ENCODE assay signal across 26 mouse cellular contexts in genomic region chr6:145297626-145298025, GRCm38 (mm10). TPM values are rescaled to one million over a fixed set of nuclear protein-coding genes. Genes with fewer than 3 reads are reported as not detected.
DNase-seq lines count a peak whose midpoint lies in the region; ATAC-seq and TF ChIP-seq lines count a peak whose summit lies in the region.
"Had no signal": no experiment of that assay in that cellular context is flagged by ENCODE, and none has a peak within 500 bp of the region (broad histone marks: within the 10 kb centered on the region; RNA-seq: fewer than 3 reads in every experiment).

No protein-coding gene starts in this region.

- TF ChIP-seq EP300 in lung, postnatal 0 days (IDR thresholded peaks at IDR 0.05) = no peak

- H3K4me2 ChIP-seq in limb, embryonic 13.5 days (replicated peaks) = no peak overlapping the region
- no peak overlapping the region for H3K4me2 ChIP-seq in lung, embryonic 16.5 days (ENCODE audit: low read depth, low read length)
- H3K4me2 ChIP-seq in lung, postnatal 0 days (replicated peaks; ENCODE audit: low read depth, low read length) = no peak overlapping the region
- H3K4me2 ChIP-seq: forebrain, embryonic 13.5 days; heart, embryonic 13.5 days; hindbrain, embryonic 14.5 days had no signal

- H3K4me1 ChIP-seq in limb, embryonic 13.5 days = peaks cover 32% of the 10 kb centered on the region
- H3K4me1 ChIP-seq in limb, embryonic 10.5 days = no peaks in the 10 kb centered on the region; the same call in 1 of the 2 replicates
- peaks cover 16% of the 10 kb centered on the region for H3K4me1 ChIP-seq in lung, embryonic 16.5 days (replicated peaks; ENCODE audit: control insufficient read depth, insufficient read depth, low read length)
- H3K4me1 ChIP-seq in lung, postnatal 0 days (ENCODE audit: insufficient read depth, low read depth, low read length) = no peaks in the 10 kb centered on the region; the same call in 1 of the 2 replicates

- 69% methylated on average over 7 of the region's 7 CpGs for whole genome bisulfite sequencing in limb, embryonic 13.5 days
- WGBS in limb, embryonic 10.5 days = 78% methylated on average over 7 of the region's 7 CpGs
- WGBS in lung, embryonic 16.5 days = 52% methylated on average over 7 of the region's 7 CpGs
- WGBS in lung, postnatal 0 days = 64% methylated on average over 7 of the region's 7 CpGs

- no peak overlapping the region for H3K4me3 ChIP-seq in limb, embryonic 13.5 days
- H3K4me3 ChIP-seq in limb, embryonic 10.5 days = no peak overlapping the region
- H3K4me3 ChIP-seq in lung, embryonic 16.5 days (ENCODE audit: low read length) = no peak overlapping the region
- no peak overlapping the region for H3K4me3 ChIP-seq in lung, postnatal 0 days (ENCODE audit: low read depth, low read length)
- H3K4me3 ChIP-seq: forebrain, embryonic 10.5 days; forebrain, embryonic 13.5 days; heart, adult 2 months; heart, embryonic 10.5 days; heart, embryonic 13.5 days had no signal

- no peak overlapping the region for H3K9ac ChIP-seq in limb, embryonic 13.5 days
- H3K9ac ChIP-seq in lung, embryonic 16.5 days (ENCODE audit: low read length) = no peak overlapping the region; the same call in 1 of the 2 replicates
- H3K9ac ChIP-seq in lung, postnatal 0 days (replicated peaks; ENCODE audit: low read depth) = no peak overlapping the region
- H3K9ac ChIP-seq: forebrain, embryonic 13.5 days; heart, embryonic 13.5 days; hindbrain, embryonic 14.5 days had no signal

- no peaks in the 10 kb centered on the region for H3K27me3 ChIP-seq in limb, embryonic 13.5 days
- H3K27me3 ChIP-seq in limb, embryonic 10.5 days (ENCODE audit: low read depth, poor library complexity, severe bottlenecking) = no peaks in the 10 kb centered on the region
- H3K27me3 ChIP-seq in lung, embryonic 16.5 days (ENCODE audit: control insufficient read depth, insufficient read depth, low read depth, low read length) = no peaks in the 10 kb centered on the region
- H3K27me3 ChIP-seq in lung, postnatal 0 days (replicated peaks; ENCODE audit: insufficient read depth, low read length) = no peaks in the 10 kb centered on the region
- H3K27me3 ChIP-seq: forebrain, embryonic 13.5 days had no signal

- no peaks in the 10 kb centered on the region for H3K36me3 ChIP-seq in limb, embryonic 13.5 days
- no peaks in the 10 kb centered on the region for H3K36me3 ChIP-seq in limb, embryonic 10.5 days
- H3K36me3 ChIP-seq in lung, embryonic 16.5 days (ENCODE audit: control insufficient read depth, insufficient read depth, low read length) = no peaks in the 10 kb centered on the region
- no peaks in the 10 kb centered on the region for H3K36me3 ChIP-seq in lung, postnatal 0 days (ENCODE audit: insufficient read depth, low read length)
- H3K36me3 ChIP-seq: forebrain, embryonic 10.5 days; heart, embryonic 10.5 days; heart, embryonic 13.5 days had no signal

- 0 out of 2 replicates have a peak, but pooled peaks have one; percentile 2 for ATAC-seq in limb, embryonic 13.5 days (ENCODE audit: low FRiP score, low read depth)
- ATAC-seq in lung, embryonic 16.5 days (ENCODE audit: low read depth) = peak; percentile 50; the same call in 1 of the 2 replicates
- no peak for ATAC-seq in lung, postnatal 0 days
- ATAC-seq: activated CD4-positive, CD25-positive, alpha-beta regulatory T cell, adult 4 months; forebrain, embryonic 13.5 days; forebrain, embryonic 16.5 days; hindbrain, postnatal 0 days; inflammation-experienced regulatory T-cells, adult 6 months had no signal

- H3K27ac ChIP-seq in limb, embryonic 13.5 days = 0 out of 2 replicates have a peak overlapping the region, but pooled peaks have one; percentile 33
- no peak overlapping the region for H3K27ac ChIP-seq in limb, embryonic 10.5 days
- peak overlapping the region; percentile 15; the same call in 1 of the 2 replicates for H3K27ac ChIP-seq in lung, embryonic 16.5 days (ENCODE audit: low read length)
- no peak overlapping the region for H3K27ac ChIP-seq in lung, postnatal 0 days (ENCODE audit: low read length)
- H3K27ac ChIP-seq: forebrain, embryonic 10.5 days; forebrain, embryonic 13.5 days; heart, adult 2 months; heart, embryonic 10.5 days; heart, embryonic 13.5 days; hindbrain, embryonic 14.5 days; hindbrain, postnatal 0 days had no signal

- H3K9me3 ChIP-seq in limb, embryonic 13.5 days = no peaks in the 10 kb centered on the region
- H3K9me3 ChIP-seq in limb, embryonic 10.5 days (replicated peaks) = no peaks in the 10 kb centered on the region
- H3K9me3 ChIP-seq in lung, embryonic 16.5 days (ENCODE audit: control insufficient read depth, low read length) = no peaks in the 10 kb centered on the region
- no peaks in the 10 kb centered on the region for H3K9me3 ChIP-seq in lung, postnatal 0 days (ENCODE audit: low read length)
- H3K9me3 ChIP-seq: forebrain, embryonic 10.5 days; forebrain, embryonic 13.5 days; heart, embryonic 13.5 days had no signal

- no peak for TF ChIP-seq CTCF in lung, postnatal 0 days (IDR thresholded peaks at IDR 0.05)

- peak; percentile 3 for DNase-seq in embryo, embryonic 10 days (ENCODE audit: low spot score)
- DNase-seq in embryo, embryonic 9.5 days (ENCODE audit: extremely low spot score) = no peak
- DNase-seq in limb, embryonic 10.5 days (ENCODE audit: low spot score) = no peak
- DNase-seq in lung, postnatal 0 days (ENCODE audit: low spot score) = no peak
- DNase-seq: adrenal gland, adult 8-10 months; adrenal gland, postnatal 36 days; cerebellum, adult 11 months; cerebellum, adult 2 months; cerebellum, postnatal 10 days; cerebellum, postnatal 36 days; gastrocnemius, postnatal 10 days; gastrocnemius, postnatal 36 days; heart, adult 2 months; heart, postnatal 14 days; heart, postnatal 4 days had no signal

RNA-seq across cellular contexts. Expression of gene Kras, which starts 47.6 kb away (rescaled TPM):
- 68.6 and 74.9 TPM in 2 replicates for polyA plus RNA-seq in limb, embryonic 13.5 days (2015; fragmentation: Nextera tagmentation; extraction: Ambion mirVana)
- 78.5 and 80.8 TPM in 2 replicates for polyA plus RNA-seq in limb, embryonic 10.5 days (2016; fragmentation: Nextera tagmentation; extraction: Ambion mirVana)
- 97.6 and 99.5 TPM in 2 replicates for polyA plus RNA-seq in lung, embryonic 16.5 days (2015; fragmentation: Nextera tagmentation; extraction: Ambion mirVana)
- 90.5 and 98.6 TPM in 2 replicates for polyA plus RNA-seq in lung, postnatal 0 days (2015; fragmentation: Nextera tagmentation; extraction: Ambion mirVana)

Comparison
In these comparisons a context has a peak if more than half of its experiments do, and no peak if none do; other contexts are left out.
1. H3K27ac ChIP-seq: peak in limb, embryonic 13.5 days (single experiment) and lung, embryonic 16.5 days (single experiment); none in limb, embryonic 10.5 days (single experiment) and lung, postnatal 0 days (single experiment).